Mouse (Mus musculus) C2C12 (cell line): ENCODE data around the gene Nhsl2.

Source experiments
- CEBPB ChIP-seq: IDR thresholded peaks from one replicate; pipeline ENCODE4 v1.6.1; 2011; ENCODE audit warnings: low read depth, mild to moderate bottlenecking, control low read depth, moderate library complexity
- CTCF ChIP-seq: IDR thresholded peaks from one replicate; pipeline ENCODE4 v1.5.1; 2011; ENCODE audit not compliant: control insufficient read depth, insufficient read depth, insufficient read length
- MAX ChIP-seq: IDR thresholded peaks from one replicate; pipeline ENCODE4 v1.6.1; 2011; ENCODE audit warnings: mild to moderate bottlenecking, control low read depth
- USF1 ChIP-seq: IDR thresholded peaks from one replicate; pipeline ENCODE4 v1.6.1; 2011; ENCODE audit warnings: low read depth, mild to moderate bottlenecking, control low read depth, moderate library complexity

GRCm38 (mm10) chrX:101882141-101882751 is 33.1 kb downstream of the Nhsl2 start:
- TF ChIP-seq CTCF (no peak), USF1 (no peak), CEBPB (no peak), MAX (no peak)
